Mouse (Mus musculus): Measurements from ENCODE around the gene Tut7. TPM values are rescaled to one million over a fixed set of nuclear protein-coding genes. Genes with fewer than 3 reads are reported as not detected.

Gene Tut7
- total and polyA plus RNA-seq, 2 experiments from 2014 or later, result 27.9 to 35.5 TPM

DNA sequence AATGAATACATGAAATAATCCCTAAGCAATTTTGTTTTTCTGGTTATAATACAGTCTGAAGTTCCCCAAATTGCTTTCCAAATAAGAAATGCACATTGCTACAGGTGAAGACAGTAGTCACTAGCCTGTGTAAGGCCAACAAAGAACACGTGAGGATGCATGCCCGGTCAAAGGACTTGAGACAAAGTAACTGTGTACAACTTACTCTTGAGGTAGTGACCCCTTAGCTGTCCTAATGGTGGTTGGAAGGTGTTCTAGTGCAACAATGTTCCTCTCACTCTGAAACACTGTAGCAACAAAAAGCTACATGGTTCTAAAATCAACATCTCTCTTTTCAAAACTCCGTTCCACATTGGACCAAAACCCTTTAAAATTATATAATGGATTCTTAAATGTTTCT lies 11.4 kb downstream of the Tut7 start:
- no peaks in the 10 kb centered on the region for H3K9me3 ChIP-seq (ENCODE audit: low read length)
- no peaks in the 10 kb centered on the region for H3K27me3 ChIP-seq (ENCODE audit: insufficient read depth, low read length)
- no peak for DNase-seq (ENCODE audit: low spot score)
- H3K27ac ChIP-seq, result no peak overlapping the region
- ATAC-seq, result no peak
- no peak for TF ChIP-seq CTCF (IDR thresholded peaks at IDR 0.05; ENCODE audit: low read depth)
- no peak overlapping the region for H3K4me2 ChIP-seq (ENCODE audit: low read depth, low read length)
- WGBS, result 96% methylated on average over 3 of the region's 3 CpGs
- peaks cover 73% of the 10 kb centered on the region for H3K36me3 ChIP-seq (ENCODE audit: insufficient read depth, low read length)
- no peaks in the 10 kb centered on the region for H3K4me1 ChIP-seq (ENCODE audit: insufficient read depth, low read length)
- no peak overlapping the region for H3K4me3 ChIP-seq (ENCODE audit: low read length)
- H3K9ac ChIP-seq (replicated peaks; ENCODE audit: low read length), result no peak overlapping the region

DNA sequence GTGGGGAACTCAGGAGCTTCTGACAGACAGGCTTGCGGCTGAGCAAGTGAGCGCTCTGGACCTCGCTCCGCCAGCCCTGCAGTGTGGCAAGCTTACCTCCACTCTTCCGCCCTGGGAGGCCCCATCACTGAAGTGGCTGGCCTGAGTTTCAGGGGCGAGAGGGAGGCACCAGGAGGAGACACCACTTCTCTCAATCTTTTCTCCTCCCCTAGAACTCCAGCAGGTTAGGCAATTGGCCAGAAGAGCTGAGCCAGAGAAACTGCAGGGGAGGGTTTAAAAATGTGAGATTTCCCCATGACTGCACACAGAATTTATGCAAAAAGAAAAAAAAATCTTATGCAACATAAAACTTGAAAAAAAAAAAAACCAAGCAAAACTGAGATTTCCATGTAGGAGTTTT lies 21.9 kb downstream of the Tut7 start:
- H3K9ac ChIP-seq (replicated peaks; ENCODE audit: low read length), result no peak overlapping the region
- DNase-seq (ENCODE audit: low spot score) (peak; percentile 18), ATAC-seq (no peak)
- 72% methylated on average over 6 of the region's 6 CpGs for WGBS
- peaks cover 82% of the 10 kb centered on the region for H3K36me3 ChIP-seq (ENCODE audit: insufficient read depth, low read length)
- no peak overlapping the region for H3K4me3 ChIP-seq (ENCODE audit: low read length)
- no peak for TF ChIP-seq CTCF (IDR thresholded peaks at IDR 0.05; ENCODE audit: low read depth)
- no peak overlapping the region for H3K4me2 ChIP-seq (ENCODE audit: low read depth, low read length)
- H3K4me1 ChIP-seq (ENCODE audit: insufficient read depth, low read length), result no peaks in the 10 kb centered on the region
- H3K27me3 ChIP-seq (ENCODE audit: insufficient read depth, low read length), result no peaks in the 10 kb centered on the region
- H3K27ac ChIP-seq, result no peak overlapping the region
- no peaks in the 10 kb centered on the region for H3K9me3 ChIP-seq (ENCODE audit: low read length)

DNA sequence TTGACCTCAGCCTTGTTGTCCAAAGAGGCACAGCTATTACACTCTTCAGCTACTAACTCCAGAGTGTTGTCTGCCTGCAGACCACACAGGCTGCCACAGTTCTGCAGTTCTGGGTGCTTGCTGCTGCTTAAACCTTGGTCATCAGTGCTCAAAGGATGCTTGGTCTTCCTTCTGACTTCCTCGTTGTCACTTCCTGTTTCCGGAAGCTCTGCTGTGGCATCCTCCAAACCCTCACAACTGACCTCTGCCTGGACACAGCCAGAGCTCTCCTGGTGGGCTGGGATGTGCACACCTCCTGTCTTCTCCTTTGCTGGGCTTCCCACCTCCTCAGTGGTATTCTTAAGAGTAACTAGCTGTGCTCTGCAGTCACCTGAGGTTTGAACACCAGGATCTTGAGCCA lies 22.9 kb downstream of the Tut7 start:
- no peaks in the 10 kb centered on the region for H3K4me1 ChIP-seq (ENCODE audit: insufficient read depth, low read length)
- WGBS, result 96% methylated on average over 2 of the region's 2 CpGs
- H3K9ac ChIP-seq (replicated peaks; ENCODE audit: low read length), result no peak overlapping the region
- DNase-seq (ENCODE audit: low spot score) (no peak), ATAC-seq (no peak)
- TF ChIP-seq CTCF (IDR thresholded peaks at IDR 0.05; ENCODE audit: low read depth), result no peak
- H3K36me3 ChIP-seq (ENCODE audit: insufficient read depth, low read length), result peaks cover 80% of the 10 kb centered on the region
- H3K27me3 ChIP-seq (ENCODE audit: insufficient read depth, low read length), result no peaks in the 10 kb centered on the region
- H3K9me3 ChIP-seq (ENCODE audit: low read length), result no peaks in the 10 kb centered on the region
- H3K4me2 ChIP-seq (ENCODE audit: low read depth, low read length), result no peak overlapping the region
- no peak overlapping the region for H3K27ac ChIP-seq
- no peak overlapping the region for H3K4me3 ChIP-seq (ENCODE audit: low read length)

DNA sequence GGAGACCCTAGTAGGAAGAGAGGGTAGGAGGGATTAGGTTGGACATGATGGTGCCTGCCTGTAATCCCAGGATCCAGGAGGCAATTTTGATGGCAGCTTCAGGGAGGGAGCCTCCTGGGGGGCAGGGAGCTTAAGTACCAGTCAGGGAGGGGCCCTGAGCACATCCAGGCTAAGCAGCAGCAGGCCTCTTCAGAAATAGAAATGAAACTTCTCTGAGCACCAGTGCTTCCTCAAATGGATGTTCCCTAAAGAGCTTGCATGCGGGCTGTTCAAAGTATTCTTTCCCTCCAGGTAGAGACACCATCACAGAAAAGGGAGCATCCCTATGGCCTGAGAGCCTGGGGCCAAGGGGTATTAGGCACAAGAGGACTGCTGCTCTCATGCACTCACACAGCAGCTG lies 24.6 kb downstream of the Tut7 start:
- Histone ChIP-seq H3K36me3 (ENCODE audit: insufficient read depth, low read length) (peaks cover 85% of the 10 kb centered on the region), H3K9me3 (ENCODE audit: low read length) (no peaks in the 10 kb centered on the region), H3K4me2 (ENCODE audit: low read depth, low read length) (no peak overlapping the region), H3K4me1 (ENCODE audit: insufficient read depth, low read length) (no peaks in the 10 kb centered on the region), H3K4me3 (ENCODE audit: low read length) (no peak overlapping the region), H3K9ac (replicated peaks; ENCODE audit: low read length) (no peak overlapping the region), H3K27ac (no peak overlapping the region), H3K27me3 (ENCODE audit: insufficient read depth, low read length) (no peaks in the 10 kb centered on the region)
- DNase-seq (ENCODE audit: low spot score), result no peak
- WGBS, result 88% methylated on average over 1 of the region's 1 CpGs
- no peak for ATAC-seq
- TF ChIP-seq CTCF (IDR thresholded peaks at IDR 0.05; ENCODE audit: low read depth), result no peak

DNA sequence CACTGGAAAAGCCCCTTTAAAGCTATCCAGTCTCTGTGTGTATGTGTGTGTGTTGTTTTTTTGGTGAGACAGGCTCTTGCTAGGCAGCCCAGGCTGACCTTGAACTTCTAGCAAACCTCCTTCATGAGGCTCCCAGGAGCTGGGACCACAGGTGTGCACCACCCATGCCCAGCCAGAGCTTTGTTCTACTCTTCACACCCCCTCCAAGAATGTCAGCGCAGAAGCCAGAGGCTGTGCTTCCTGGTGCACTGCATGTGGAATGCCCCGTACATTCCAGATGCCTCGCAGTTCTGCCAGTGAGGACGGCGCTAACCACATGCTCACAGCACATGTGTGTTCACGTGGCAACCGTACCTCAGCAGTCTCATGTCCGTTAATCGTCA lies 26.5 kb downstream of the Tut7 start:
- DNase-seq (ENCODE audit: low spot score) (no peak), ATAC-seq (no peak)
- Histone ChIP-seq H3K9ac (replicated peaks; ENCODE audit: low read length) (no peak overlapping the region), H3K4me2 (ENCODE audit: low read depth, low read length) (no peak overlapping the region), H3K27ac (no peak overlapping the region), H3K9me3 (ENCODE audit: low read length) (no peaks in the 10 kb centered on the region), H3K4me3 (ENCODE audit: low read length) (no peak overlapping the region), H3K27me3 (ENCODE audit: insufficient read depth, low read length) (no peaks in the 10 kb centered on the region), H3K36me3 (ENCODE audit: insufficient read depth, low read length) (peaks cover 72% of the 10 kb centered on the region), H3K4me1 (ENCODE audit: insufficient read depth, low read length) (no peaks in the 10 kb centered on the region)
- WGBS, result 93% methylated on average over 9 of the region's 9 CpGs
- no peak for TF ChIP-seq CTCF (IDR thresholded peaks at IDR 0.05; ENCODE audit: low read depth)

DNA sequence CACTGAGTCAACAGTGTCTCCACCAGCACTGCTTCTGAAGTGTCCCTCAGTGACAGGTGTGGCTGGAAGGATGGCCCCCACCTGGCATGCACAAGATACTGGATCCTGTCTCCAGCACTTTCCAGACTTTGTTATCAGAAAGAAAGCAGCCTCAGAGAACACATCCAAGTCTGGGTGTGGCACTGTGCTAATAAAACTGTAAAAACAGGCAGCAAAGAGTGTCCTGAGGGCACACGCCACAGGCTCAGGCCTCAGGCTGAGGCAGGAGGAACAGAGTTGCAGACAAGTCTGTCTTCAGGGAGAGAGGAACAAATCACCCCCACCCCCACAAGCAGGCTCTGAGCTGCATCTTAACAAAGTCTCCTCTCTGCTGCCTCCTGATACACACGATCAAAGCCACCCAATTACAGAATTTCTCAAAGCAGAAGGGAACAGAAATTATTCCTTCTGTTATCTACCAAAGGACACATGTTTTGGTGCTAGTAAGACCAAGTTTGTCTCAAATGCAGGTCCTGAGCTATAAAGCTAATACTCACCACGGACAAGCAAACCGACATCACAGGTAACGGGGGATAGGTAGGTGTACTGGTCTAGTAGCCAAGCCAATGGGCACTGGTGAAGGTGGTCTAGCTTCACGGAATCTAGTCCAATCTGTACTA lies 27.0 kb downstream of the Tut7 start:
- Histone ChIP-seq H3K9ac (replicated peaks; ENCODE audit: low read length) (no peak overlapping the region), H3K4me2 (ENCODE audit: low read depth, low read length) (no peak overlapping the region), H3K27me3 (ENCODE audit: insufficient read depth, low read length) (no peaks in the 10 kb centered on the region), H3K9me3 (ENCODE audit: low read length) (no peaks in the 10 kb centered on the region), H3K36me3 (ENCODE audit: insufficient read depth, low read length) (peaks cover 71% of the 10 kb centered on the region), H3K4me1 (ENCODE audit: insufficient read depth, low read length) (no peaks in the 10 kb centered on the region), H3K27ac (no peak overlapping the region), H3K4me3 (ENCODE audit: low read length) (no peak overlapping the region)
- no peak for TF ChIP-seq CTCF (IDR thresholded peaks at IDR 0.05; ENCODE audit: low read depth)
- DNase-seq (ENCODE audit: low spot score), result no peak
- WGBS, result 94% methylated on average over 6 of the region's 6 CpGs
- ATAC-seq, result no peak

DNA sequence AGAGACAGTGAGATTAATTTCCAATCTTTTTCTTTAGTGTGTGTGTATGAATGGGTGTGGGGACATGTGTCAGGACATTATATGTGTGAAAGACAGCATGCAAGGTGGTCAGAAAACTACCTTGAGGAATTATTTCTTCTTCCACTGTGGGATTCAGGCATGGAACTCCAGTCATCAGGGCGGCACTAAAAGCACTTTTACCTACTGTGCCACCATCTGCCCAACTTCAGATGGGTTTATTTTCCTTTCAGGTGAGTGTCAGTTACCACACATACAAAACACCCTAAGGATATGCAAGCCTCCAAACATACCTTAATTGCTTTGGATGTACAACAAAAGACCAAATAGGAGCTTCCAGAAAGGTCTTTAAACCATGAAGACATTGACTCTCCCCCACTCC lies 28.2 kb downstream of the Tut7 start:
- Histone ChIP-seq H3K9me3 (ENCODE audit: low read length) (no peaks in the 10 kb centered on the region), H3K36me3 (ENCODE audit: insufficient read depth, low read length) (peaks cover 65% of the 10 kb centered on the region), H3K9ac (replicated peaks; ENCODE audit: low read length) (no peak overlapping the region), H3K4me1 (ENCODE audit: insufficient read depth, low read length) (no peaks in the 10 kb centered on the region), H3K4me2 (ENCODE audit: low read depth, low read length) (no peak overlapping the region), H3K27ac (no peak overlapping the region), H3K27me3 (ENCODE audit: insufficient read depth, low read length) (no peaks in the 10 kb centered on the region), H3K4me3 (ENCODE audit: low read length) (no peak overlapping the region)
- ATAC-seq (no peak), DNase-seq (ENCODE audit: low spot score) (no peak)
- WGBS, result 88% methylated on average over 1 of the region's 1 CpGs
- no peak for TF ChIP-seq CTCF (IDR thresholded peaks at IDR 0.05; ENCODE audit: low read depth)
